Mouse (Mus musculus): ENCODE data around the gene Ambra1.

GRCm38 (mm10) chr2:91832227-91832626 is 102.3 kb downstream of the Ambra1 start:
- TF ChIP-seq CTCF (IDR thresholded peaks at IDR 0.05; ENCODE audit: borderline replicate concordance, extremely low read depth, insufficient read depth, insufficient read length) (no peak), POLR2A (IDR thresholded peaks at IDR 0.05; ENCODE audit: borderline replicate concordance, extremely low read depth, insufficient read depth, insufficient read length, poor library complexity, severe bottlenecking) (no peak)
